Mouse (Mus musculus) CH12.LX (cell line): ENCODE measurements around the gene Exoc6b. TPM values are rescaled to one million over a fixed set of nuclear protein-coding genes. Genes with fewer than 3 reads are reported as not detected.

Source experiments
- DNase-seq: peaks from one replicate; pipeline ENCODE4 v3.0.0-alpha.2; 2013; ENCODE audit errors: extremely low read depth
- H3K27ac ChIP-seq: 2 replicates; pipeline ENCODE4 v1.5.1; 2012; ENCODE audit warnings: low read depth, mild to moderate bottlenecking, control low read depth, moderate library complexity; ENCODE audit not compliant: insufficient read depth
- H3K27me3 ChIP-seq: replicated peaks from 2 replicates; pipeline ENCODE3; 2012; ENCODE audit warnings: inconsistent platforms
- H3K36me3 ChIP-seq, 2 experiments: replicated peaks in 1 of 2; 2 replicates each; pipeline versions ENCODE3 to v1.6.1; 2012; ENCODE audit warnings: inconsistent platforms in 1 of 2, low read length in 1 of 2, mild to moderate bottlenecking in 1 of 2, mixed read lengths in 1 of 2, moderate library complexity in 1 of 2; ENCODE audit not compliant: control insufficient read depth in 1 of 2, insufficient read depth in 1 of 2
- H3K4me1 ChIP-seq, 2 experiments: 2 replicates each; pipeline ENCODE4 v1.6.1; 2012; ENCODE audit warnings: inconsistent platforms in 1 of 2, moderate library complexity in 1 of 2; ENCODE audit not compliant: insufficient read depth in 2 of 2, control insufficient read depth in 1 of 2
- H3K4me2 ChIP-seq: 2 replicates; pipeline ENCODE4 v1.6.1; 2012; ENCODE audit warnings: low read depth, mild to moderate bottlenecking, control low read depth; ENCODE audit not compliant: poor library complexity, insufficient read depth, severe bottlenecking
- H3K4me3 ChIP-seq, 3 experiments: fragments of 150-350 bp in 1 of 3; sonication (generic) in 1 of 3; replicated peaks in 1 of 3; 2 replicates each; pipeline versions ENCODE3 to v1.5.1; 2011 to 2012; ENCODE audit warnings: low read depth in 2 of 3, low read length in 2 of 3, mild to moderate bottlenecking in 2 of 3, moderate library complexity in 2 of 3, control low read depth in 1 of 3, improper control_type of control experiment in 1 of 3, inconsistent platforms in 1 of 3, mixed read lengths in 1 of 3; ENCODE audit not compliant: poor library complexity in 1 of 3
- H3K79me2 ChIP-seq: replicated peaks from 2 replicates; pipeline ENCODE4 v1.6.1; 2012; ENCODE audit warnings: mild to moderate bottlenecking, moderate library complexity; ENCODE audit not compliant: control insufficient read depth, poor library complexity, insufficient read depth, severe bottlenecking; ENCODE audit errors: extremely low read depth
- H3K9ac ChIP-seq: 2 replicates; pipeline ENCODE4 v1.6.1; 2012; ENCODE audit warnings: low read depth, mild to moderate bottlenecking, control low read depth, moderate library complexity; ENCODE audit not compliant: insufficient read depth
- H3K9me3 ChIP-seq: replicated peaks from 2 replicates; pipeline ENCODE3; 2012; ENCODE audit warnings: low read length, inconsistent platforms, mixed read lengths
- CHD1 ChIP-seq: IDR thresholded peaks from 2 replicates; pipeline ENCODE4 v1.6.1; 2012; ENCODE audit warnings: low read depth, low read length, improper control_type of control experiment, inconsistent platforms
- ELF1 ChIP-seq: IDR thresholded peaks from 2 replicates; pipeline ENCODE4 v1.6.1; 2014; ENCODE audit warnings: low read depth, mild to moderate bottlenecking, inconsistent platforms, low read length, improper control_type of control experiment
- JUN ChIP-seq: IDR thresholded peaks from 2 replicates; pipeline ENCODE4 v1.6.1; 2011; ENCODE audit warnings: low read depth, mild to moderate bottlenecking, low read length, improper control_type of control experiment, moderate library complexity; ENCODE audit not compliant: insufficient read depth
- MAX ChIP-seq: IDR thresholded peaks from 2 replicates; pipeline ENCODE4 v1.6.1; 2011; ENCODE audit warnings: low read length, improper control_type of control experiment
- MXI1 ChIP-seq: IDR thresholded peaks from 2 replicates; pipeline ENCODE4 v1.6.1; 2011; ENCODE audit warnings: mild to moderate bottlenecking, low read depth, low read length, improper control_type of control experiment
- MYC ChIP-seq: IDR thresholded peaks from 2 replicates; pipeline ENCODE4 v1.6.1; 2011; ENCODE audit warnings: low read depth, mild to moderate bottlenecking, improper control_type of control experiment, low read length
- RAD21 ChIP-seq: IDR thresholded peaks from 2 replicates; pipeline ENCODE4 v1.6.1; 2011; ENCODE audit warnings: low read depth, mild to moderate bottlenecking, low read length, improper control_type of control experiment, moderate library complexity
- USF1 ChIP-seq: IDR thresholded peaks from 2 replicates; pipeline ENCODE4 v1.6.1; 2014; ENCODE audit warnings: low read depth, mild to moderate bottlenecking, inconsistent platforms, low read length, improper control_type of control experiment
- USF2 ChIP-seq: conservative IDR thresholded peaks from 2 replicates; pipeline ENCODE4 v1.6.1; 2011; ENCODE audit warnings: low read depth, low read length, improper control_type of control experiment
- ZKSCAN1 ChIP-seq: IDR thresholded peaks from 2 replicates; pipeline ENCODE4 v1.6.1; 2012; ENCODE audit warnings: low read depth, inconsistent platforms, low read length, improper control_type of control experiment, borderline replicate concordance
- ZNF384 ChIP-seq: IDR thresholded peaks from 2 replicates; pipeline ENCODE4 v1.6.1; 2012; ENCODE audit warnings: low read depth, low read length, improper control_type of control experiment, inconsistent platforms
- dilution Hi-C: fragments of 300-500 bp; cut with MboI; formaldehyde crosslinking; loops from 2 replicates; pipeline ENCODE4 v1.14.3; 2020; ENCODE audit warnings: low sequenced_read_pairs; ENCODE audit not compliant: extremely low pct_unique_long_range_greater_than_20kb, extremely low pct_ligation_motif_present
- in situ Hi-C: fragments of 300-500 bp; cut with MboI; formaldehyde crosslinking; loops from 3 replicates; pipeline ENCODE4 v1.14.3; 2019; ENCODE audit warnings: low sequenced_read_pairs, low pct_ligation_motif_present, low pct_unique_long_range_greater_than_20kb, mixed read lengths
- polyA plus RNA-seq: library from polyadenylated mRNA; unstranded; fragments of >175 nt; gene quantifications from 2 replicates; pipeline ENCODE4 v1.2.1, GENCODE M21; 2012; ENCODE audit warnings: low read depth; ENCODE audit not compliant: insufficient read length
- total RNA-seq, 2 experiments: library from RNA; depleted of rRNA; stranded (reverse); fragments of 300-350 nt in 1 of 2; fragments of >200 nt in 1 of 2; gene quantifications; 2 replicates each; pipeline ENCODE4 v1.2.3; 2012 to 2014

Gene Exoc6b
- total and polyA plus RNA-seq, 3 experiments, result 1.7 to 5.2 (median 3.5) TPM

DNA sequence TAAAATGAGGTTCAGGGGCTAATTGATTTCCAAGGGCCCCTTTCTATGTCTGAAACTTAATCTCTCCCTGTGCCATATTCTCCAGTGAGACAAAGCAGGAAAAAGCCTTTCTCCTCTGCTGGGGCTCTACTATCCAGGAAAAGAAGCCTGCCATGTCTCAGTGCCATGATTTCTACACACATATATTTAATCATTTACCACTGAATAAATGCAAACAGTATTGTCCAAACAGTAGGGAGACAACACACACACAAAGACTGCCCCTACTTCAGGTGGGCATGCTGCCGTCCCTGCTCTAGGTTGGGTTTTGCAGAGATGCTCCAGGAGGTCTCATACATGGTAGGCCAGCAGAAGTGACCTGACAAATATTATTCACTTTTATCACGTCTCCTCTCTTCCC is 422.6 kb downstream of the Exoc6b start:
- dilution Hi-C loops, result no loop called here
- in situ Hi-C loops, result no loop called here
- TF ChIP-seq MYC (no peak), ZNF384 (no peak), ZKSCAN1 (no peak)

DNA sequence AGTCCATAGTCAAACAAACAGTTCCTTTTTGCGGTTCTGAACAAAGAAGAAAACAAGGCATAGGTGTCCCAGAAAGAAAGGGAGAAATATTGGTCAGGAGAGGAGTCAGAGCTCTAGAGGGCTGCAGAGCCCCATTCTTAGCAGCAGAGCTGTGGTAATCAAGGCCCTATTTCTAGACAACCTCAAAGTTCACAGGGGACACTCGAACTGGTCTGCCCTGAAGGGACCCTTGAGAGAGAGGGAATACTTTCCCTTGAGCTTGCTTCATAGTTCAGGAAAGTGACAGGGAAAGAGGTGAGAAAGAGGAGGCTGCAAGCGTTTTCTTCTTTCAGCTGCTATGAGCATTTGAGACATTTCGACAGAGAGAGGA is 428.3 kb downstream of the Exoc6b start:
- H3K79me2 ChIP-seq, result no peaks in the 10 kb centered on the region
- no peaks in the 10 kb centered on the region for H3K9me3 ChIP-seq
- in situ Hi-C loops, result no loop called here
- no peak overlapping the region for H3K9ac ChIP-seq
- no peaks in the 10 kb centered on the region for H3K36me3 ChIP-seq
- no peak for TF ChIP-seq MAX
- no peak for TF ChIP-seq USF2
- no peak for TF ChIP-seq MYC
- TF ChIP-seq USF1, result no peak
- TF ChIP-seq, all 38 proteins: peak for 0
- no peaks in the 10 kb centered on the region for H3K27me3 ChIP-seq
- H3K4me3 ChIP-seq, result no peak overlapping the region
- H3K27ac ChIP-seq, result no peak overlapping the region
- no peak for DNase-seq
- no peak overlapping the region for H3K4me2 ChIP-seq
- dilution Hi-C loops, result no loop called here
- no peaks in the 10 kb centered on the region for H3K4me1 ChIP-seq

More for the DNA sequence above, 422.6 kb downstream of the Exoc6b start:
- Histone ChIP-seq H3K9me3 (no peaks in the 10 kb centered on the region), H3K36me3 (no peaks in the 10 kb centered on the region), H3K9ac (no peak overlapping the region), H3K79me2 (no peaks in the 10 kb centered on the region), H3K4me2 (no peak overlapping the region), H3K27ac (no peak overlapping the region), H3K4me1 (no peaks in the 10 kb centered on the region), H3K27me3 (no peaks in the 10 kb centered on the region), H3K4me3 (no peak overlapping the region)
- no peak for DNase-seq

DNA sequence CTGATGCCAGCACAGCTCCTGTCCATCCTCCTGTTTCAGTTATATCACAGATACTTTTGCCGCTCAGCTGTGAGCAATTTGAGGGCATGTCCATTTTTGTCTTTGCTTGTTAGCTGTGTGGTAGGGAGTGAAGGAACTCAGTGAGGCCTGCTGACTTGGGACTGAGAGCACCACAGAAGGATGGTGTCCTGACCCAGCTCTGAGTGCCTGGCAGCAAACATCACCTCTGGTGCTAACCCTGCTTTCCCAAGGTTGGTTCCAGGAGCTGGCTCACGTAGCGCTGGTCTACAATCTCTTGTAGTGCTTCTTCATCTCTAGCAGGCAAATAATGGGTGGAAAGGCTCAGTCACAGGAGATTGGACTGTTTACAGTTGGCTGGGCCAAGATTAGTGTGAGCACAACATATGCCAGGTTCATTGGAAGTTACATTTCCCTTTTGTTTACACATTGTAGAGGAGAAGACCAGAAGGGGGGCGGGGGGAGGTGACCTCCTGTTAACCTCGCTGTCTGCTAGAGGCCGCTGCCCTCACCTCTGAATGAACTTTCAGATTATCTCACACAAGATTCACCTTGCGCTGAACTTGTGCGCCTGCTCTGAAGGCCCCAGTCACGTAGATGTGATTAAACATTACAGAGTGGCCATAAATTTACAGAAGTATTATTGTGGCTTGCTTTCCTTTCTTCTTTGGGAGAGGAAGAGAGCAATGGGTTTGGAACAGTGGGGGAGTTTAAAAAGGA is 428.8 kb downstream of the Exoc6b start:
- Histone ChIP-seq H3K9me3 (no peaks in the 10 kb centered on the region), H3K27ac (no peak overlapping the region), H3K79me2 (no peaks in the 10 kb centered on the region), H3K27me3 (no peaks in the 10 kb centered on the region), H3K4me2 (no peak overlapping the region), H3K4me3 (no peak overlapping the region), H3K36me3 (no peaks in the 10 kb centered on the region), H3K4me1 (no peaks in the 10 kb centered on the region), H3K9ac (no peak overlapping the region)
- DNase-seq, result no peak
- in situ Hi-C loops, result no loop called here
- TF ChIP-seq CHD1, result no peak
- TF ChIP-seq MXI1, result no peak
- TF ChIP-seq ELF1, result no peak
- TF ChIP-seq RAD21, result no peak
- TF ChIP-seq JUN, result no peak
- dilution Hi-C loops, result no loop called here
